Mouse (Mus musculus): ENCODE results near the gene Mef2c.
A peak's percentile ranks its signal among the peaks of the same experiment; 100 is the strongest.

The Mef2c gene

GRCm38 (mm10) chr13:83615875-83616274, 112.0 kb downstream of the Mef2c start:
- no peak for DNase-seq

- no peak for DNase-seq
These were observed 120.8 kb downstream of the Mef2c start for GRCm38 (mm10) chr13:83624651-83625050.

- no peak for DNase-seq
These were observed 123.6 kb downstream of the Mef2c start for GRCm38 (mm10) chr13:83627429-83627828.

GRCm38 (mm10) chr13:83628139-83628538, 124.3 kb downstream of the Mef2c start:
- no peak for DNase-seq

GRCm38 (mm10) chr13:83633155-83633554, 129.3 kb downstream of the Mef2c start:
- no peak for DNase-seq

- no peak for DNase-seq
These were observed 131.4 kb downstream of the Mef2c start for GRCm38 (mm10) chr13:83635218-83635617.

- DNase-seq, result no peak
These were observed 133.8 kb downstream of the Mef2c start for GRCm38 (mm10) chr13:83637666-83638065.

GRCm38 (mm10) chr13:83638735-83639134, 134.9 kb downstream of the Mef2c start:
- no peak for DNase-seq

GRCm38 (mm10) chr13:83649051-83649450, 145.2 kb downstream of the Mef2c start:
- no peak for DNase-seq

GRCm38 (mm10) chr13:83649795-83650476, 146.1 kb downstream of the Mef2c start:
- DNase-seq, result no peak

- DNase-seq, result no peak
These were observed 147.0 kb downstream of the Mef2c start for GRCm38 (mm10) chr13:83650807-83651206.

- DNase-seq, result no peak
These were observed 148.2 kb downstream of the Mef2c start for GRCm38 (mm10) chr13:83651941-83652548.

GRCm38 (mm10) chr13:83652560-83652959, 148.7 kb downstream of the Mef2c start:
- no peak for DNase-seq

- peak; percentile 94 to 97 for DNase-seq
These were observed 151.3 kb downstream of the Mef2c start for GRCm38 (mm10) chr13:83654889-83655769.

- peak; percentile 60 to 67 for DNase-seq
These were observed 152.3 kb downstream of the Mef2c start for GRCm38 (mm10) chr13:83656094-83656493.

- DNase-seq, result peak; percentile 14 to 69
These were observed 152.9 kb downstream of the Mef2c start for GRCm38 (mm10) chr13:83656773-83657172.

- DNase-seq, result peak; percentile 78 to 84
These were observed 156.9 kb downstream of the Mef2c start for GRCm38 (mm10) chr13:83660722-83661121.

GRCm38 (mm10) chr13:83661166-83661565, 157.3 kb downstream of the Mef2c start:
- no peak for DNase-seq

GRCm38 (mm10) chr13:83662089-83662551, 158.3 kb downstream of the Mef2c start:
- peak; percentile 68 for DNase-seq

- DNase-seq, result no peak
These were observed 162.3 kb downstream of the Mef2c start for GRCm38 (mm10) chr13:83666179-83666578.

GRCm38 (mm10) chr13:83667051-83667450, 163.2 kb downstream of the Mef2c start:
- DNase-seq, result no peak

GRCm38 (mm10) chr13:83707611-83708010, 203.8 kb downstream of the Mef2c start:
- no peak for DNase-seq

GRCm38 (mm10) chr13:83712778-83713380, 209.0 kb downstream of the Mef2c start:
- DNase-seq, result peak; percentile 47 to 51

All from cerebellum, postnatal 10 days (tissue).